Mouse (Mus musculus) splenic B cell, adult 2 months (primary cell): Measurements from ENCODE around the gene Tacc2.
"Not testable (repeated sequence)": the region's sequence is repeated elsewhere in the genome, so short reads cannot be mapped to it uniquely, and the experiment has no call there.

Source experiments
- DNase-seq: peaks from one replicate; pipeline ENCODE4 v3.0.0-alpha.2; 2011; ENCODE audit warnings: low read depth, low spot score
- H3K27me3 ChIP-seq: 2 replicates; pipeline ENCODE4 v1.6.1; 2012; ENCODE audit warnings: mild to moderate bottlenecking, low read length, moderate library complexity, mixed read lengths; ENCODE audit not compliant: control insufficient read depth, poor library complexity, insufficient read depth, severe bottlenecking
- H3K36me3 ChIP-seq: 2 replicates; pipeline ENCODE4 v1.6.1; 2012; ENCODE audit warnings: mild to moderate bottlenecking, low read length, moderate library complexity, mixed read lengths; ENCODE audit not compliant: control insufficient read depth, poor library complexity, insufficient read depth, severe bottlenecking

The Tacc2 gene

DNA sequence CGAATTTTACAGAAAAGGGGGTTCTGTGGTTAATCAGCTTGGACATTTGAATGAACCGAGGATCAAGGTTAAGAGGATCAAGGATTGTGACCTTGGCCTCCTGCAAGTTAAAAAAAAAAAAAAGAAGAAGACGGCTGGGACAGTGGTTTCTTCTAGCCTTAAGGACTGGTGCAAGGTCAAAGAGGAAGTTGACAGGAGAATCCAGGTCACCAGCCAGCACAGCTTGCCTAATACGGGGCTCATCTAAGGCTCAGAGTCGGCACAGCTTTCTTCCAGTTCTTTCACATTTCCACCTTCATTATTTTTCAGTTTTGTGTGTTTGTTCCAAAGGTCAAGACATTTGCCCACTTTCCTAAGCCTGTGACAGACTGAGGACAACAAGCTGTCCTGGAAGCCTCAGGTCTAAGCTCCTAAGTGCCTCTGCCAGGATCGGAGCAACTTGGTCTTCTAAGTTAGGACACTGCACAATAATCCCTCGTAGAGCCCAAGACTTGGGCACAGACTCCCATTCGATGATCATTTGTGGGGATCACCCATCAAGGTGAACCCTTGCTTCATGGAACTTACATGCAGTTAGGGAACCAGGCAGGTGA is 13.7 kb downstream of the Tacc2 start:
- Histone ChIP-seq H3K36me3 (no peaks in the 10 kb centered on the region), H3K27me3 (no peaks in the 10 kb centered on the region)
- DNase-seq: no peak

DNA sequence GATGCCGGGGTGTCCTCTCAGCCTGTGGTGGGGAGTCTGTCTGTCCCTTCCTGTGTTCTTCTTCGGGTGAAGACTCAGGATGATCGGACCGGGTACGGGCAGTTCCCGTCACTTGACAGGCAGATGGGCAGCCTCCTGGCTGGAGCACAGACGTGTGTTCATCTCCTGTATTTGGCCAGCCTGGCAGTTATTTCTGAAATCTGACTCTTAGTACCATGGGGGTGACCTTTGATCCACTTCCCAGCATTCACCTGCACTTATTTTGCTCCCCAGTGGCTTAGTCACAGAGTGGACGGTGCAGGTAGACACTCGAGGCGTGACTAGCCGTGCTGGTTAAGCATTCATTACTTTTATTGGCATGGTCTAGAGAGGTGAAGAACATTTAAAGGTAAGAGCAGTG is 15.7 kb downstream of the Tacc2 start:
- H3K27me3 ChIP-seq, H3K36me3 ChIP-seq, DNase-seq: not testable (repeated sequence)

DNA sequence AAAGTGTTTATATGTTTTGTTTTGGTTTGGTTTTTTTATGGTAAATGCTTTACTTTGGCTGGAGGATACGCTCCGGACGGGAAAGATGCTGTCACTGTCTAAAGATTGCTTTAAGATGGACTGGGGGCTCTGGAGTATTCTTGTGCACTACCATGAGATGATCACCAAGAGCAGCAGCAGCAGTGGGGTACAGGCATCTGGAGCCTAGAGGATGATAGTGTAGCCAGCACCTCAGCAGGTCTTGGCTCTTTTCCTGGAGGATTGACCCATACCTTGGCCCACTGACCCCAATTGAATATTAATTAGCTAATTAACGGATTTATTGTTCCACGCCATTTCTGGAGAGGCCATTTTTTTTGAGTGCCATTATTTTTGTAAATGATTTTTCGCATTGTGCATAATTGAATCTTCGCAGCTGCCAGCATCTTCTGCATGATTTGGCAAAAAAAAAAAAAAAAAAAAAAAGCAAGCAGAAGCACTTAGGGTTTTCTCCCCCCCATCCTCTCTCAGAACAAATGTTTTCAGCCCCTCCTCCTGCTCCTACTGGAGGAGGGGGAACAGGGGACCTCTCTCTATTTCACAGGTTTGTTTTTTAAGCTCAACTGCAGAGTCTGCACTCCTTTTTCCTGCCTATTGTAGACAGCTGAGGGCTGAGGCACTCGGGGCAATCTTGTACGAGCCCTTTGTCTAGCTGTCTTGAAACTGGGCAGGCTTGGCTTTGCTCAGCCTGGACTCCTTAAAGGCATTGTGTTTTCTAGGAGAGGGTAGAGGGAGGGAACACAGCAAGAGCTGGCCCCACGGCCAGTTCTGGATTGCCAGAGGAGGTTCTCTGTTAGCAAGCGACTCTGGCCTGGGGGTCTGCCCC is 16.4 kb downstream of the Tacc2 start:
- DNase-seq, H3K27me3 ChIP-seq, H3K36me3 ChIP-seq: not testable (repeated sequence)

DNA sequence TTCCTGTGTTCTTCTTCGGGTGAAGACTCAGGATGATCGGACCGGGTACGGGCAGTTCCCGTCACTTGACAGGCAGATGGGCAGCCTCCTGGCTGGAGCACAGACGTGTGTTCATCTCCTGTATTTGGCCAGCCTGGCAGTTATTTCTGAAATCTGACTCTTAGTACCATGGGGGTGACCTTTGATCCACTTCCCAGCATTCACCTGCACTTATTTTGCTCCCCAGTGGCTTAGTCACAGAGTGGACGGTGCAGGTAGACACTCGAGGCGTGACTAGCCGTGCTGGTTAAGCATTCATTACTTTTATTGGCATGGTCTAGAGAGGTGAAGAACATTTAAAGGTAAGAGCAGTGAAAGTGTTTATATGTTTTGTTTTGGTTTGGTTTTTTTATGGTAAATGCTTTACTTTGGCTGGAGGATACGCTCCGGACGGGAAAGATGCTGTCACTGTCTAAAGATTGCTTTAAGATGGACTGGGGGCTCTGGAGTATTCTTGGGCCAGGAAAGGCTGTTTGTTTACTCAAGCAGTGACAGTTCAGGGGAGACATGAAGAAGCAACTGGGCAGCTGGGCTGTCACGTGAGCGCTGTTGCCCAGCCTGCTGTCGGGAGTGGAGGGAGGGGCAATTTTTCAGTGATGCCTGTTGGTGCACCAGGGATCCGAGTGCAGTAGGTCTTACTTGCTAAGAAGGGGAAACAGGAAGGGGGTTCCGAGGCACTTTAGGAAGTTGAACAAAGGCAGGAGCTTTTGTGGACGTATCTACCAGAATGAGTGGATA is 19.0 kb downstream of the Tacc2 start:
- DNase-seq, H3K27me3 ChIP-seq, H3K36me3 ChIP-seq: not testable (repeated sequence)

DNA sequence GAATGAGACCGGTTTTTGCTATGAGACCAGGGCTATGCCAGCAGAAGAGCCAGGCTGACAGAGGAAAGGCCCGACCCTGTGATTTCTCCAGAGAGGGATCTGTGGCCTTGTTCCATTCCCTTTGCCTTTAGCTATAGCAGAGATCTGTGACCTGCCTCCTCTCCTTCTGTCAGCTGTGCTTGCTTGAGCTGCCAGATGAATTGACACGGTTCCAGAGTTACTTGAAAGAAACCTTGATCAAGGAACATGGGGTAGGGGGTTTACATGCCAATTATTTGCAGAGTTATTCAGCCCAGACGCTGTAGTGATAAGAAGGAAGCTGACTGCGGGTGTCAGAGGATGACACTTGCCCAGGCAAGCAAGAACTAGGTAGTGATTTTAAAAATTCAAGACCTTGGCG is 20.3 kb downstream of the Tacc2 start:
- H3K36me3 ChIP-seq: no peaks in the 10 kb centered on the region
- DNase-seq: no peak
- no peaks in the 10 kb centered on the region; the same call in 1 of the 2 replicates for H3K27me3 ChIP-seq

DNA sequence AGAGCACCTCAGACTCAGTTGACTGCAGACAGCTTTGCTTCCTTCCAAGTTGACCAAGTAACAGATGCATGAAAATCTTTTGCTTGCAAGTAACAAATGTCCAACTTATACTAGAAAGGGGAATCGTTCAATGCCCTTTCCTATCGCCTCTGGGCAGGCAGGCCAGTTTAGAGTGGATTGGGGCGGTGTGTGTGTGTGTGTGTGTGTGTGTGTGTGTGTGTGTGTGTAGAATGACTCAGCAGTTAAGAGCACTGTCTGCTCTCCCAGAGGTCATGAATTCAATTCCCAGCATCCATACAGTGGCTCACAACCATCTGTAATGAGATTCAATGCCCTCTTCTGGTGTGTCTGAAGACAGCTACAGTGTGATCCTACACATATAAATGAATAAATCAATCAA is 22.8 kb downstream of the Tacc2 start:
- no peak for DNase-seq
- Histone ChIP-seq H3K27me3 (no peaks in the 10 kb centered on the region; the same call in 1 of the 2 replicates), H3K36me3 (no peaks in the 10 kb centered on the region)

DNA sequence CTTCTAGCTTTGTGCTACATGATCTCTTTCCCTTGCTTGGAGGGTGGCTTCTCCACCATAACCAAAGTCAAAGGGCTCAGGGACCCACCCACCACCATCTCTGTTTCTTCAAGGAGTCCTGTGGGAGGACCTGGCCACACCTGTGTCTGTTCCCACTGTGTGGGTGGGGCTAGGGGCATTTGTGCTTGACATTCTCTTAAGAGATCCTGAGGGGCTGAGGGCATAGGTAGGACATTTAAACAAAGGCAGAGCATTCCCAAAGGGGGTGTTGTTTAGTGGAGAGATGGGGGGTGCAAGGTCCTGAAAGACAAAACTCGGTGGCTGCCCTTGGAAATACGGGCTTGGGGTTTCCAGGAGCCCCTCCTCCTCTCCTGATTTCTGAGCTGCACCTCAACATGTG is 23.3 kb downstream of the Tacc2 start:
- Histone ChIP-seq H3K36me3 (no peaks in the 10 kb centered on the region), H3K27me3 (no peaks in the 10 kb centered on the region; the same call in 1 of the 2 replicates)
- no peak for DNase-seq

DNA sequence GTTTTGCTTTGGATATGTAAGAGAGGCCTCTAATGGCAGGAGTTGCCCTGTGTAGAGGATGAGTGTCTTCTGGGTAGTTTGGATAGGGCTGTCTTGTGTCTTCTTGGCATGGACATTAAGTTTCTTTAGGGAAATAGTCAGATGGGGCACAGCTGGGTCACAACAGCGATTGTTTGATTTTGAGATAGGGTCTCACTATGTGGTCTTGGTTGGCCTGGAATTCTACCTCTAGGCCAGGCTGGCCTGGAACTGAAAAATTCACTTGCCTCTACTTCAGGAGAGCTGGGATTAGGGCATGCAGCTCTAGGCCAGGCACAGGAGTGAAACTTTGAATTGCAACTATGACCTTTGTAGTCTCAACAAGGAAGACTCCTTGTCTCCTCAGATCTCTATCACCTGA is 25.6 kb downstream of the Tacc2 start:
- no peaks in the 10 kb centered on the region; the same call in 1 of the 2 replicates for H3K27me3 ChIP-seq
- DNase-seq: no peak
- no peaks in the 10 kb centered on the region for H3K36me3 ChIP-seq

DNA sequence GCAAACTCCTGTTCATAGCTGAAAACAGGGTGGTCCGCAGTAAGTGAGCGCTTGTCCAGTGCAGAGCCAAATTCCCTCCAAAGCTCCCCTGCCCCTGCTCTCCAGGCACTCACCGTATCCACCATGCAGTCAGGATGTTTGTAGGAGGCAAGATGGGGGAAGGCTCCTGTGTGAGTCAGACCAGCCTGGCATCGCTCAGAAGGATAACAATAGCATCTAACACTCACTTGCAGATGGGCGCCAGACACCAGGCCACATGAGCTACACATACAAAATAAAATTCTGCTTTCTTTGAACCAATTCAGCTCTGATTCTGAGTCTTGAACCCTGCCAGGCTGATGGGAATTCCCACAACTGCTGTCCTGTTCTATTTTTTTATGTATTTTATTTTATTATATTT is 26.3 kb downstream of the Tacc2 start:
- Histone ChIP-seq H3K36me3 (no peaks in the 10 kb centered on the region), H3K27me3 (no peaks in the 10 kb centered on the region; the same call in 1 of the 2 replicates)
- no peak for DNase-seq

DNA sequence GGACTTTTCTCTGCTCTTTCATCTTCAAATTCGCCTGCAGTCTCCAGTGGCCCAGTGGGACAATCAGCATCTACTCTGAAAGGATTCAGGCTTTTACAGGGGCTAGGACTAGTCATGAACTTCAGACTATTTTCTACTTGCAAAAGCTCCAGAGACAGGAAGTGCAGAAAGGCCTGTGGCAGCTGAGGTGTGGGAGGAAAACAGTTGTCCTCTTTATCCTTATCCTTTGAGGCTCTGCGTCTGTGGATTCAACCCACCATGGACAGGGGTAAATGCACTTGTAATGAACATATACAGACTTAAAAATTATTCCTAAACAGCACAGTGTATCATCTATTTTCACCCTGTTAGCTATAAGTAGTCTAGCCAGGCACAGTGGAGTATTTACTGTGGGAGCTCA is 27.2 kb downstream of the Tacc2 start:
- H3K36me3 ChIP-seq: no peaks in the 10 kb centered on the region
- DNase-seq: no peak
- no peaks in the 10 kb centered on the region for H3K27me3 ChIP-seq

DNA sequence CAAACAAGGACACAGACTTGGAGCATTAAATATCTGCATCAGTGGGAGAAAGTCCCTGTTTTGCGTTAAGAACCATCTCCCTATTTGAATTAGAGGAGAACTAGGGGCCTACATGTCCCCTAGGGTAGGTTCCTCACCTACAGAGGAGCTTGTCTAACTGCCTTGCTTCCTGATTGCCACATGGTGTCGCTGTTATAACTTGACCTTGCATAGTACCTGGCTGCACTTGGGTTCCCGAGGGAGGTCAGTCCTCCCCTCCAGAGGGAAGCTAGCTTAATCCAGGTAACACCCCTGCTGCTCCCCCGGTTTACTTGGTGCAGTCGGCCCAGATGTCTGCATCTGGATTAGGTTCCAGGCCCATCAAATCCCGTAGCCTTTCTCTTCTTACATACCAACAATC is 27.9 kb downstream of the Tacc2 start:
- H3K27me3 ChIP-seq: no peaks in the 10 kb centered on the region
- peak; percentile 15 for DNase-seq

DNA sequence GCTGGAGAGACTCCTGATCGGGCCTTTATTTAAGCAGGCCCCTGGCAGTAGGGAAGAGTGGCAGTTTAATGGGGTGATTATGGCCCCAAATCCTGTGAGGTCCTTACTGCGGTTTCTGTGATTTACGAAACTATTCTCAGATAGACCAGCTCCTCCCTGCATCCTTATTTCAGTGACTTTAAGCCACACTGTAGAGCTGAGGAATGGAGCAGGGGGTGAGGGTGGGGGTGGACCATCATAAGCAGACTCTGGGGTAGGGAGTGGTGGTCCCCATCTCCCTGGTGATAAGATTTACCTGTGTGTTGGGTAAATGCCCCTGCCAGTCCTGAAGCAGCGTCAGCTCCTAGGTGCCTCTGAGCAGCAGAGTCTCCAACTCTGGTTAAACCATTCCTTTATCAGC is 29.7 kb downstream of the Tacc2 start:
- no peaks in the 10 kb centered on the region for H3K36me3 ChIP-seq
- no peaks in the 10 kb centered on the region for H3K27me3 ChIP-seq
- no peak for DNase-seq

More for the DNA sequence above, 27.9 kb downstream of the Tacc2 start:
- H3K36me3 ChIP-seq: no peaks in the 10 kb centered on the region

DNA sequence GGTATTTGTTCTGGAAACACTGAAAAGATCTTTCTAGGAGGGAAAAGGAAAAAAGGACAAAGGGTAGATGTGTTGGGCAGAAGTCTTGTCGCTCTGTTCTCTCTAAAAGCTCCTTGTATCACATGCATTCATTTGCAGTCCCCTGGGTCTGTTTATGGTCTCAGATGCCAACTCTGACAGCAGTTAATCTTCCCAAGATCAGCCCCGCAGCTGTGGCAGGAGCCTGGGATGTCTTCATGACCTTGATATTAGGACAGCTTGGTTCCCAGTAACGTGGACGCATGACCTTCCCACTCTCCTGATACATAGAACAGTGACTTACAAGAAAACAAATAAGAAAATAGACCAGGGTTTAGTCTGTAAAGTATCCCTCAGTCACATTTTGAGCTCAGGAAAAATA is 36.7 kb downstream of the Tacc2 start:
- Histone ChIP-seq H3K27me3 (no peaks in the 10 kb centered on the region), H3K36me3 (no peaks in the 10 kb centered on the region)

DNA sequence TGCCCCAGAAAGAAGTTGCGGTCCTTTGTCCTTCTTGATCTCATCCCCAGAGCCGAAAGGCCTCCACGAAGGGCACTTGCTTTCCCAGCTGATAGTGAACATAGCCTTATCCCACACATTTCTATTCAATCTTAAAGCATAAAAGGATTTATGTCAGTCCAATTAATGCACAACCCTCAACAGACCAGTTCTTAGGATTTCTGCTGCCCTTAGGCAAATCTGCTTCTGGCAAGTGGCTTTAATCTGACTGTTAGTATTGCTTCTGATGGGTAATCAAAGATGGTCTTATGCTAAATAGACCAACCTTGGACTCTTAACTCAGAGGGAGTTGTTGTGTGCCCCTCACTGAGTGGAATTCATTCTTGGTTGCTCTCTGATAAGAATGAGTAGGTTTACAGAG is 40.4 kb downstream of the Tacc2 start:
- DNase-seq: no peak
- no peaks in the 10 kb centered on the region for H3K36me3 ChIP-seq
- H3K27me3 ChIP-seq: no peaks in the 10 kb centered on the region

More for the DNA sequence above, 36.7 kb downstream of the Tacc2 start:
- DNase-seq: no peak

DNA sequence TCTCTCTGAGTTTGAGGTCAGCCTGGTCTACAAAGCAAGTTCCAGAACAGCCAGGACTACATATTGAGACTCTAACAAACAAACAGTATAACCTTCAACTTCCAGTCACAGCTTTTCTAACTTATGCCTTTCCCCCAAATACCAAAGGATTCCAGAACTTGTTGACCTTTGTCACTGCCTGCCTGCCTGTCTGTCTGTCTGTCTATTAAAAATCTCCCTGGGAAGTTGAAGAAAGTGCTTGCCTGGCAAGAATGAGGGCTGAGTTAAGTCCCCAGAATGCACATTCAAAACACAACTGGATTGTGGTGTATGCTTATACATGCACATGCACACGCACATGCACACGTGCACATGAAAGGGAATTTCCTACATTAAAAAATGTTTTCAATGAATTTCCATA is 43.8 kb downstream of the Tacc2 start:
- Histone ChIP-seq H3K27me3 (no peaks in the 10 kb centered on the region), H3K36me3 (no peaks in the 10 kb centered on the region)
- no peak for DNase-seq
